Mouse (Mus musculus) G1E (cell line): Measurements from ENCODE around the gene Igfbp5.

Experiments used
- CTCF ChIP-seq: IDR thresholded peaks from 2 replicates; pipeline ENCODE4 v1.5.1; 2012; ENCODE audit warnings: low read depth, low read length, inconsistent platforms, mixed read lengths
- TAL1 ChIP-seq: conservative IDR thresholded peaks from 2 replicates; pipeline ENCODE4 v1.6.1; 2012; ENCODE audit warnings: low read depth, low read length, inconsistent platforms, mixed read lengths

DNA sequence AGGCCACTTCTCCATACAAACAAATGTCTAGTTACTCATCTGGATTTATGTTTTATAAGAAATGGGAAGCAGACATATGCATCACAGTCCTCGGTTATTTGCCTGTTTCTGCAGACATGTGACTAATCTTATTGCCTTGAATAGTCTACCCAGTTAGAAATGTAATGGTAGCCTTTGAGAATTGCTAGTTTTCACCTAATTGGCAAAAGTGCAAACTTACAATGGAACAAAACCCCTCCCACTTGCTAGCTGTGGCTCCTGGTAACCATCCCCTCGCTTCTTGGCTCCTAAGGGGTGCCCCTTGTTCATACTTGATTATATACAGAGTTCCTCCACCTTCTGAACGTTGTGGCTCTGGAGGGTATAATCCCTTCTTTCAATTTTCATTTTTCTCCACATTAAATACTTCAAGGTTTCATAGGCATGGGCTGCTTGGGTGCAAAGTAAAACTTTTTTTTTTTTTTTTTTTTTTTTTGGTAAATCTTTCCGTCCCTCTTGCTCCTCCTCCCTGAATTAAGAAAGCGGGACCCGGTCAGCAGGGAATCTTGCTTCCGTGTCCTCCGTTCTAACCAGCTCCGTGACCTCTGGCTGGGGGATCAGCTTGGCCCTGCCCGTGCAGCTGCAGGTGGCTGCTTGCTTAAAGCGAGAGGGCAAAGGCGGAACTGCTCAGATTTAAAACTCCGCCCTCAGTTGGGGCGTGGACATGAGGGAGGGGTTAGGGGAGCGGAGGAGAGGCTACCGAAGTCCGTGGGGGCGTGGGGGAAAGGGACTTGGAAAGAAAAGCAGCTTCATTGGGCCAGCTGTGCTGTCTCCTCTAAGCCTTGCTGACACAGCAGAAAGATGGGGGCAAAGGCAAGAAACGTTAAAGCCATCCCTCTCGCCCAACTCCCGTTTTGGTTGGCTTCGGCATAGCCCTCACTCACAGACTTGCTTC is 4.7 kb downstream of the Igfbp5 start:
- TF ChIP-seq CTCF: no peak
- no peak for TF ChIP-seq TAL1
